Mouse (Mus musculus): ENCODE measurements around the gene Ucn.
A peak's percentile ranks its signal among the peaks of the same experiment; 100 is the strongest.

Gene Ucn

DNA sequence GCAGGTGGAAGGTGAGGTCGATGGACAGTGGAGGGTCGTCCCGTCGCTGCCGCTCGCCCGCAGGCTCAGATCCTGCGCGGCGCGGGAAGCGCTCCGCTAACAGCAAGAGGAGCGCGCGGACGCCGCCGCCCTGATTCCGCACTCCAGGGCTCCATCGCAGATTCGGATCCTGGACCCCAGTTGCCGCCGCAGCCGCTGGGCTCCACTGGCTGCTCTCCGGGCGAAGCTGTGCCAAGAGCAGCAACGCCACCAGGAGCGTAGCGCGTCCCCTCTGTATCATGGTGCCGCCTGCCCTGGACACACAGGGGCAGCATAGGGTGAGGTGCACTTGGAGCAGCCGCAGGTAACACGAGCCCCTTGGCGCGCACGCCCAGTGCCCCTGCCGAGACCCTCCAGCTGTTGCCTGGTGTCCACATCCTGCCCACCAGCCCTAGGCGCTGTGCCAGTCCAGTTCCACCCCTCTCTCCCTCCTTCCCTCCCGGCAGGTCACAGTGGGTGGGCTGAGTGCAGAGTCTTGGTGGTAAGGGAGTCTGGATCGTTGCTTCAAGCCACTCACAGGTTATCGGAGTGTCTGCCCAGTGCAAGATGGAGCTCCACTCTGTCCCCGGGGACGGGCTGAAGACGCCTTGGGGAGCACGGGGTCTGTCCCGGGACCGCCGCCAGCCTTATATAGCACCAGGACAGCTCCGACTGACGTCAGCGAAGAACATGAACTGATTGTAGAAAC lies at the start of gene Ucn:
TSS of gene Ucn (minus strand) at position 589 of the 727 bp plus-strand sequence.
- DNase-seq = peak; percentile 34 to 41

DNA sequence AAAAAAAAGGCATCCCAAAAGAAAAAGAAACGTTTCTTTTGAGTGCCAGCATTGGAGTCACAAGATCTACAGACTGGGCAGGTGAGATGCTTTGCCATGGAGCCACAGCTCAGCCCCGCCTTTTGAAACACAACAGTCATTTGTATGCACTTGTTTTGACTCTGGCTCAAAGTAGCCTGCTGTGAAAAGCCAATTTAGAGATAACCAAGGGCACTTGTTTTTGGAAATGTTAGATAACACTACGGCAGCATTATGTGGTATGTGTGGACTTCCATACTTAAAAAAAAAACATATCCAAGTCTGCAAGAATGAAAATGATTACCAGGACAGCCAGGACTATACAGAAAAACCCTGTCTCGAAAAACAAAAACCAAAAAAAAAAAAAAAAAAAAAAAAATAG lies 45.0 kb upstream of the Ucn start:
- no peak for DNase-seq

DNA sequence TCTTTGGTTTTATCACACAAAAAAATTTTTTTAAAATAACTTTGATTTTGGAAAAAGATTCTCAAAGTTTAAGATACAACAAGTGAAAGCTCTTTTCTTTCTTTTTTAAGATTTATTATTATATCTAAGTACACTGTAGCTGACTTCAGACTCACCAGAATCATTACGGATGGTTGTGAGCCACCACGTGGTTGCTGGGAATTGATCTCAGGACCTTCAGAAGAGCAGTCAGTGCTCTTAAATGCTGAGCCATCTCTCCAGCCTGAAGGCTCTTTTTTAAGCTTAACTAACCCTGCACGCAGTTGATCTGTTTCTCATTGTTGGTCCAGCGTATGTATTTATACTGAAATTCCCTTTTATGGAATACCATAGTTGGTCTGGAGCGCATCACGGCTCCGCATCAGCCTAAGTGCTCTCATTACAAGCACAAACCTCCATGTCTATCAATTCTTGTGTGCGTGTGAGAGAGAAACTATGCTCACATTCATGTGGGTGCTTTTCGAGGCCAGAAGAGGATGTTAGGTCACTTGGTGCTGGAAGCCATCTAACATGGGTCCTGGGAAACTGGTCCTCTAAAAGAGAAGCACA lies 42.6 kb upstream of the Ucn start:
- no peak for DNase-seq

DNA sequence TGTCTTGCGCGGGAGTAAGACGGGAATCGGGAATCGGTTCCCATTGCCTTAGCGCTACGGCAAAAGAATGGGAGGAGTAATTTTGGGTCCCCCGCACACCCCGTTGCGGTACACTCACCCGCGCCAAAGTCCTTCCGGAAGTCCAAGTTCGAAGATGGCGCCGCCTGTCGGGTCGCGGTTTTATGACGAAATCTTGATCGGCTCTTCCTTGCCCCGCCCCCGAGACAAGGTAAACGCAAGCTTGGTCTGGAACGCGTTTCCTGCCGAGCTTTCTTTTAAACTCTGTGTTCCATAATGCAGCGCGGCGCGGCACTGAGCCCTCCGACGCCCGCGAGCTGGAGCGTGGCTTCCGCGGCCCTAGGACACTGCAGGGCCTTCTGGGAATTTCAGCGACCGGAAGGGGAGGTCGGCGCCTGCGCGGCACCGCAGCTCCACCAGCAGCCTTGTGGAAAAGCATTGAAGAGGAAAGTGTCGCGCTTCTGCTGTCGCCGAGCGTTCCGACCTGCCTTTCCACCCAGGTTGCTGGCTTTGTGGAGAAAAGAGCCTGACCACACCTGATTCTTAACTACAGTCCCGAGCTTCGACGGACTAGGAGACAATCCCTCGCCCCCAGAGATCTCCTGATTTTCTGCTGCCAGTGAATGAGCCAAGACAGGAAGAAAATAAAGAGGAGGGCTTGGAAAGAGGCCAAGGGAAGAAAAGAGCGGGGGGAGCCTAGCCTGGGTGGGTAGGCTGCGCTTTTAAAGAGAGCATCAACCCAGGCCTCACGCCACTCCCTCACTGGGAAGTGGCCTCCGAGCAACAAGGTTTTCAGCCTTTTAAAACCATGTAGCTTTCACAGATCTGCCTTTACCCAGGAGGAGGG lies 41.4 kb upstream of the Ucn start, which contains the start of the genes Gm29609 and Gtf3c2:
TSS of gene Gm29609 (minus strand) at position 146 of the 865 bp plus-strand sequence.
TSS of gene Gtf3c2 (minus strand) at position 379 of the 865 bp plus-strand sequence.
- peak; percentile 95 to 97 for DNase-seq

DNA sequence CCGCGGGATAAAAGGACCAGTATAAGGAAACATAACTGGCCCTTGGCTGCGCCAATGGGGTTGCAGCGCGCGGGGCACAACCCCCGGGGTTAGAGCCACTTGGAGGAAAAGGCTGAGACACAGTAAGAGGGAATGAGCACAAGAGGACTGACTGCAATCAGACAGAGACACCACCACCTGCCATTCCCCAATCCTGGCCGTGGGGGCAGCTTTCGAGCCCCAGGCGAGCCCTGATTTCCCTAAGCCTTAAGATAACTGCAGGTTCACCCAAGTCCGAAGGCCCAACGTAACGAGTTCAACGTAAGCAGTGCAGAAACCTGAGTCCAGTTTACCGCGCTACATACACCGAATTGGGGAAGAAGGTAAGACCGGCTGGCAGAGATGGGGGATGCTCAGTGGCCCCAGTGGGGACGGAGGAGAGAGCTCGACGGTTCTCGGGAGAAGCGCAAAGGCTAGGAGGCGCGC lies 40.7 kb upstream of the Ucn start:
- DNase-seq = peak; percentile 40 to 62

DNA sequence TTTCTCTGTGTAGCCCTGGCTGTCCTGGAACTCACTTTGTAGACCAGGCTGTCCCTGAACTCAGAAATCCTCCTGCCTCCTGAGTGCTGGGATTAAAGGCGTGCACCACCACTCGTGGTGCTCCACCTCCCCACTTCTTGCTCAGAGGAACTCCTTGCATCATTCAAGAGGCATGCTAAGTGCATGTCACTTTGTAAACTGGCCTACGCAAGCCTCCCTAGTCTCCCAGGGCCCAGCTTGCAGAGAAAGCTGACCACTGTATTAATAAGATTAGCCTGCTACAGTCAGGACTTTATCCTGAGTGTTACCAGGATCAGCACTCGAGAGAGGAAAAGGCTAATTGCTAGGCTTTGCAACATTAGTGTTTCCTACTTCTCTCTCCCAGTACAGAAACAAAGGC lies 30.0 kb upstream of the Ucn start:
- DNase-seq = no peak

DNA sequence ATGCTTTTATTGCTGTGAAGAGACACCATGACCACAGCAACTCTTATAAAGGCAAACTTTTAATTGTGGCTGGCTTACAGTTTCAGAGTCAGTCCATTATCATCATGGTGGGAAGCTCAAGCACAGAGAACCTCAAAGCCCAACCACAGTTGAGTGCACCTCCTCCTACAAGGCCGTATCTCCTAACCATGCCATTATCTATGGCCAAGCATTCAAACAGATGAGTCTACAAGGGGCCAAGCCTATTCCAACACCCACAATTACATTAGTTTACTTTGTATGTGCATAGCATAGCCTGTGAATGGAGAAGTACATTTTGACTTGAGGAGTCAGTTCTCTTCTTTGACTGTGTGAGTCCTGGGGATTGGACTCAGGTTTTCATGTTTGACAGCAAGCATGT lies 26.2 kb upstream of the Ucn start:
- no peak for DNase-seq

DNA sequence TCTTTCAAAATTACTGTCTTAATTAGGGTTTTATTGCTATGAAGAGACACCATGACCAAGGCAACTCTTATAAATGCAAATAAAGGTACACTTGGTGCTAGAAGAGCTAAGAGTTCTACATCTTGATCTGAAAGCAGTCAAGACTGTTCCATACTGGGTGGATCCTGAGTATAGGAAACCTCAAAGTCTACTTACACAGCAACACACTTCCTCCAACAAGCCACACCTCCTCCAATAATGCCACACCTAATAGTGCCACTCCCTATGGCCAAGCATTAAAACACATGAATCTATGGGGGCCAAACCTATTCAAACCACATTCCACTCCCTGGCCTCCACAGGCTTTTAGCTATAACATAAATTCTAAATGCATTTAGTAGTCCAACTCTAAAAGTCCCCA lies 23.8 kb upstream of the Ucn start:
- no peak for DNase-seq

DNA sequence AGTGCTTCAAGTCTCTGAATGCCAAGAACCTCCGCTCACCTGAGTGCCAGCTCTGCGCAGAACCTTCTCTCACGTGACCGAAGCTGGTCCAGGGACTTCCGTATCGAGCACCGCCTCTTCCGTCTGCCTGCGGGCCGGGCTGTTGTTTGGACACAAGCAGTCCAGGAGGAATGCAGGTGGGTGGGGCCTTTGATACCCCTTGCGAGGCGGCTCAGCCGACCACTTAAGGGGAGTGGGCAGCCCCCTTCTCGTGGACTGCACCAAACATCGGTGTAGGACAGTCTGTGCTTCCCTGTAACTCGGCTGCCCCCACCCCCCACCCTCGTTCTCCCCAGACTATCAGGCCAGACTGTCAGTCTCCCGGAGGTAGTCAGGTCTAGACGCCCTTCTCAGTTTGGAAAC lies 15.5 kb upstream of the Ucn start, which contains the start of gene Mpv17:
TSS of gene Mpv17 (minus strand) at position 100 of the 402 bp plus-strand sequence.
- DNase-seq = peak; percentile 85 to 92

DNA sequence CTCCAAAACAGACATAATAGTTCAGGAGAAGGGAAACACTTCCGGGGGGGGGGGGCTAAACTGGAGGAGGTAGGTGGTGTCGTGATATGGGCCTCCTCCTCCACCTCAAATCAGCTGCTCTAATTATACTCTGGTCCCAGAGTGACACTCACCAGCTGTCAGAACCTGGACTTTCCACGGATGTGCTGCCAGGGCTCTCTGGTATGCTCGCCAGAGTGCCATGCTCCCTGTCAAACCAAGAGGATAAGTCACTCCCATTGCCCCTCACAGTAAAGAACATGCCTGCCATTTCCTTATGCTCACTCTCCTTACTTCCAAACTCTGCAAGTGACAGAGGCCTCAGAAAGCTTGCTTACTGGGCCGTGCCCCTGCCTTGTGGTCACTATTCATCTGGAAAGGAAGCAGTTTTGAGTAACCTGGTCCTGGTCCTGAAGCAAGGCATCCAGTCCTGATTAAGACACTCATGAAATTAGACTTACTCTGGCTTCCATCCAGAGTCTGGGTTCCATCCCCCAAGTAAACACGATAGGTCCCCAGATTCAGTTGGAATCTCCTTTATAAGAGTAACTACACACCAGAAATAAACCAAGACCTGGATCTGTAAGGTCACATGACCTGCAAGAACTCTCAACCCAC lies 15.0 kb upstream of the Ucn start:
- DNase-seq = peak; percentile 19 to 28

DNA sequence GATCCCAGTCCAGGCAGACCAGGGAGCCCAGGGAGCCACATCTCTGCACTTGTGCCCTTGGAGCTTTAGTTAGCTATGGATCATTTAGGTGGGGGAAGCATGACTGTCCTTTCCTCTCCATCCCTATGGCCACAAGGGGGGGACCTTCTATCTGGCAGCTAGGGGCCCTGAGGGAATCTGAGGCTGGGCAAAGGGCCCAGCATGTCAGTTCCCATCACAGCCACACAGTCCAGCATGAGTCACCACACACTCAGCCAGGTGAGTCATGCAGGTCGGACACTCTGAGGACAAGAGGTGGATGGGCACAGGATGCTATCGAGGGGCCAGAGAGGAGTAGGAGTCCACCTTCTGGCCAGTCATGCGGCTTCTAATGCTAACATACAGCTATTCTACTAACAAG lies 13.1 kb upstream of the Ucn start:
- peak; percentile 7 to 14 for DNase-seq

DNA sequence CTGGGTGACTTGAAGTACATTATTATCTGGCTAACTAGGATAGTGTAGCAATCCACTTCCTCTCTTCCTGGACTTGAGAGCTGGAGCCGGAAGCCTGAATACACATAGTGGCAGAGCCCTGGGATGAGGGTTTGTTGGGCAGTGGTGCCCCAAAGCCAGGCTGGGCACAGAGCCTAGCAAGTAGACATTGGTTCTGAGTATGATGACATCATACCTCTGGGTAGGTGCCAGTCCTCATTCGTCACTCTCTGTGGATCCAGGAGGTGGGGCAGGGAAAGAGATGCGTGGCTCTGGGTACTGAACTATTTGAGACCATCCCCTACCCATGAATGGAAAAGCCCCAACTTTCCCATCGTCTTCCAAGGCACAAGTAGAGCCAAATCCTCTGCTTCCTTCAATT lies 11.2 kb upstream of the Ucn start:
- no peak for DNase-seq

DNA sequence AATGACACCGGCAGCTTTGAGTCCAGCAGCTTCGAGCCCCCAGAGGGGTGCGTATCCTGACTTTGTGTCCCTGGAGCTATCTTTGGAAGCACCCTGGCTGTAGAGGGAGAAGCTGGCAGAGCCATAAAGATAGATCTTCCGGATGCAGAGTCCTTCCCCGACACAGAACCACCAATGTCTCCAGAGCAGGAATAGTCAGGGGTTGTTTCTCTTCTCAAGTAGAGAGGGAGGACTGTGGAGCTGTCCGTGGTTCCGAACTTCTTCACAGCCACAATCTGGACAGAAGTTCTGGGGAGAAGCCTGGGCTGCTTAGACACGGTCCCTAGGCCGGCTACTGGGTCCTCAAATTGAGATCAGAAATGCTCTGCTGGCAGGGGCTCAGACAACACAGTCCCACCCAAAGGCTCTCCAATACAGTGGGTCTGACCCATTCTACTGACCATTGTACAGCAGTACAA lies 368 bp upstream of the Ucn start:
- peak; percentile 75 to 76 for DNase-seq

DNA sequence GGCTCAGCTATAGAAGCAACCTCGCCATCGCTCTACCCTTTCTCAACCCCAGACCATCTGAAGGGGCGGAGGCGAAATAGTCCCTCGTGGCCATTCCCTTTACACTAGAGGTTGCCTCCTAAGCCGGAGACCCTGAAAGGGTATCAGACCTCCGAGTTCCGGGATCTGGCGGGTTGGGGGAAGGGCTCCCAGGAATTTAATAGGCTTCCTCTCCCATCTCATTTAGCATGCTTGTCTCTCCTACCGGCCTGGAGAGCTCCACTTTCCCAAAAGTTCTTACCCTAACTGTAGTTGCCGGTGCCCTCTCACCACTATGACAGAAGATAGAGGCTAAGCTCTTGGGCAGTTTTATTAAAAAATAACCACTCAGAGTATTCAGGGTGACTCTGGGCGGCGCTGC lies 971 bp downstream of the Ucn start:
- no peak for DNase-seq

DNA sequence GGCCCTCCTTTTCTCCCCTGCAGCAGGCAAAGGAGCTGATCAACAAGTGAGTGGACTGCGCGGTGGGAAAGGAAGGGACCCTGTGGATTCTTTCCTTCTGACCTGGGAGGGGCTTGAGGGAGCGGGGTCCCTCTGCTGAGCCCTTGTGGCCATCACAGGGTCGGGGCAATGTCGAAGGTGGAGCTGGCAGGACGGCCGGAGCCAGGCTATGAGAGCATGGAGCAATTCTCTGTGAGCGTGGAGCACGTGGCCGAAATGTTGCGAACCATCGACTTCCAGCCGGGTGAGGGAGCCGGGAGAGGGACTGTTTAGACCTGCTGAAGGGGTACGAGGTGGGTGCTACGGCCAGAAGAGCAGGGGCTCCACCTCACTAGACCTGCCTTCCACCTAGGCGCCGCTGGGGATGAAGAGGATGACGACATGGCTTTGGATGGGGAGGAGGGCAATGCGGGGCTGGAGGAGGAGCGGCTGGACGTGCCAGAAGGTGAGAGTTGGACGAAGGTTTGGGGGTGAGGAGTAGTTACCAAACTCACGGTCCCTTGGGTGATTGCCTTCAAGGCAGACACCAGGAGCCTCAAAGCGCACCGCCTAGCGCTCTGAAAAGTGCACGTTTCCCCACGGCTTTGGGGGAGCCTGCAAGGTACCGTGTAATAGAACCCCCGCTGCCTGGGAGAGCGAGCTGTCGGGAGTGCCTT lies 1.8 kb downstream of the Ucn start:
- DNase-seq = peak in 1 of 2 experiments; percentile 4

DNA sequence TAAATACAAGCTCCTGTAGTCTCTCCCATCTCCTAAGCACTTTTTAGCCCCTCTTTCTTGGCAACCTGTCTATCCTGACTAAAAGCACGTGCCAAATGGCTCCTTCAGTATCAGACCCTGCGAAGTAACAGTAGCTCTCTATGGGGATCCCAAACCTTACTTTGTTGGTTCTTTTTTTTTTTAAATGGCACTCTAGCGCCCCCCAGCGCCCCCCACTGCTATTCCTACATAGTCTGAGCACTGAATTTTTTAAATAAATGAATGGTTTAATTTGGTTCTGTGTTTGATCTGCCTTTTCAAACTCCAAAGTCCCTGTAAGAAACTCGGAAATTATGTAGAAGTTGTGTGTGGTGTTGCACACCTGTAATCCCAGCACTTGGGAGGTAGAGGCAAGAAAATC lies 12.6 kb downstream of the Ucn start:
- no peak for DNase-seq

DNA sequence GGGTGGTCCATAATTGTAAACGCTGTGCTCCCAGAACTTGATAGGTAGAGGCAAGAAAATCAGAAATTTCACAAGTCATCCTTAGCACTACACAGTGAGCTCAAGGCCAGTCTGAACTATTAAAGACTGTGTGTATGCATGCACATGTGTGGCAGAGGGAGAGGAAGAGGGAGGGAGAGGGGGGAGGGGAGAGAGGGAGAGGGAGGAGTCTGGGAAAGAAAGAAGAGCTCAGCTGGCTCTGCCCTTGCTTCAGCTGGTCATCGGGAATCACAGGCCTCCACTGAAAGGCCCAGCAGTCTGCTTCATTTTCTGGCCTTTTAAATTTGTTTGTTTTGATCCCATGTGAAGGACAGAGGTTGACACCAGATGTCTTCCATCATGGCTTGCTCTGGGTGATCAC lies 15.1 kb downstream of the Ucn start:
- DNase-seq = no peak

DNA sequence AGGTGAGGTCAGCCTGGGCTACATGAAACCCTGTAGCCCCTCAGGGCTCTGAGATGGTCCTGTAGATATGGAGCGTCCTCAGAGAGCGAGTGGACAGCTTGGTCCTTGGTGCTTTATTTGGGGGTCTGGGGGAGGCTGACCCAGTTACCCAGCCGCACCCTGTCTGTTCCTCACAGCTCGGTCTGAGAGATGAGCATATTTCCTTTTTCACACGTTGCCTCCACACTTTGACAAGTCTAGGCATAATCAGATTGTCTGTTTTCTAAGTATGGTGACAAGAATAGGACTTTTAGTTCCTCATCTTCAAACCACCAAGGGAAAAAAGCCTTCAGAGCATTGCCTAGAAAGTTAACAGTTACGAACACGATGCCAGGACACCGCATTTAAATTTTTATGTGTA lies 17.5 kb downstream of the Ucn start:
- no peak for DNase-seq

DNA sequence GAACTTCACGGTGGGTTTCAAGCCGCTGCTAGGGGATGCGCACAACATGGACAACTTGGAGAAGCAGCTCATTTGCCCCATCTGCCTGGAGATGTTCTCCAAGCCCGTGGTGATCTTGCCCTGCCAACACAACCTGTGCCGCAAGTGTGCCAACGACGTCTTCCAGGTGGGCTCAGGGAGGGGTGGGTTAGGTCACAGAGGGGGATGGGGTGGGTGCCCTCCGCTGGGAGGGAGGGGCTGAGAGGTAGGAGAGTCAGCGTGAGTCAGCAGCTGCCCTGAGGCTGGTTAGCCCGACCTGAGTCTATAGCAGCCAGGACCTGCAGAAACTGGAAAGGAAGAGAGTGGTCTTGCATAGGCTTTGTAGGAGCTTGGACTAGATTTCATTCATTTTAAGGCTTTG lies 21.7 kb downstream of the Ucn start:
- DNase-seq = no peak

DNA sequence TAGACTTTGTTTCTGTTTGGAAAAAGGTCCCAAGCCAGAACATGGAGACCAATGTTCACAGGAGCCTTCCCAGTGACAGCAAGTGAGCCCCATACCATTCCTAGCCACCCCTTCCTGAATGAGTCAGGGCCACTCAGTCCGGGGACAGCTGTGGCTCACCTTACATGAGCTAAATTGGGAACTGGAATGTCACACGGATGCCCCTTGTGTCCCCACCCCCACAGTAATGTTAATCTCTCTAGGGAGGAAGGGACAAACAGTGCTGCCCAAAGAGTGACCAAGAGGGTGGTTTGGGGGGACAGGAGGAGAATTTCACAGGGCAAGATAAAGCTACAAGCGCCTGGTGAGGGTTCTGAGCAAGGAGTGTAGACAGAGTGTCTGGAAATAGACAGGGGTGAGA lies 22.3 kb downstream of the Ucn start, which contains the start of gene Trim54:
TSS of gene Trim54 (plus strand) at position 359 of the 400 bp plus-strand sequence.
- no peak for DNase-seq

DNA sequence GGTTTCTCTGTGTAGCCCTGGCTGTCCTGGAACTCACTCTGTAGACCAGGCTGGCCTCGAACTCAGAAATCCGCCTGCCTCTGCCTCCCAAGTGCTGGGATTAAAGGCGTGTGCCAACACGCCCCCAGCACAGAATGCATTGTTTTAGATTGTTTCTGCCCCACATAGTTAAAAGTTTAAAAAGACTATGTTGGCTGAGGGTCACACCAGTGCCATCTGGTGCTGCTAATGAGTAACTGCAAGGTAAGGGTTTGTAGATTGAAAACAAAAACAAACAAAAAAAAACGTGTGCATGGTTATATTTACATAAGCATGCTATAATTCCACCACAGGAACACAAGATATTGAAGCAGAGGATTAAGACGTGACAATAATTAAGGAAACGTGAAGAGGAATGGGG lies 27.8 kb downstream of the Ucn start:
- peak in 1 of 2 experiments; percentile 35 for DNase-seq

DNA sequence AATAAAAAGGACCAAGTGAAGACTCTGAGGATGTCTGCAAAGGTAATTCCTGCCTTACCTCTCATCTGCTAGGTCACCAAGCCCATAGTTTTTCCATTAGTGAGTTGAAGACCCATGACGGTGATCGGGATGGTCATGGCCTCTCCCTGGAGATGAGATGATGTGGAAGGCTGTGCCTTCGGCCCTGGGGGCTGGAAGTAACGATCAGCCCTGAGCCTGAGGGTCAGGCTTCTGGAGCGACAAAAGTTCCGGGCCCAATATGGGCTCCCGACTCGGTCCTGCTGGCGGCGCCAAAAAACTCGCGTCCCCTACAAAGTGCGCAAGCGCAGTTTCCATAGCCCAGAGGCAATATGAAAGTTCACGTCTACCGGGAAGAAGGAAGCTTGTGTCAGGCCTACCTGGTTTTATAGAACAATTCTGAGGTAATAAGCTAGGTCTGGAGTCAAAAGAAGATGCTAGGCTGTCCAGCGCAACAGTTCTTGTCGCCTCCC lies 30.6 kb downstream of the Ucn start, which contains the start of gene Slc30a3:
TSS of gene Slc30a3 (minus strand) at position 238 of the 491 bp plus-strand sequence.
- DNase-seq = no peak
